Comparison of ENCODE assay signal across 29 mouse cellular contexts in the genomic region with DNA sequence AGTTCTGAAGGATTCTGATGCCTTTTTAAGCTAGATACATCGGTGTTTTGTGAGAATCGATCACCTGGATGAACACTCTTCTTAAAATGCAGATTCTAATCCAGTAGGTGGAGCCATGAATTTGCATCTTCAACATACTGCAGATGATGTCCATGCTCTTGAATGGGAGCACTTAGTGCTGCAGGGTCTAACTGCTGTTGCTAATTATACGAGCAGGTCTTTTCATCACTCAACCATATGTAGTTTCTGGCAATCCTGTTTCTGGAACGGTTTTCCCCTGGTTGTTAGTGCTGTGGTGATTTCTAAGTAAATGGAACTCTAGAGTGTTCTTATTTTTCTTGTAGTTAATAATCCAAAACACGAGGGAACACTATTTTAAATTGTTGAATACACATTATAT.
A peak's percentile ranks its signal among the peaks of the same experiment; 100 is the strongest.
DNase-seq lines count a peak whose midpoint lies in the region; ATAC-seq and TF ChIP-seq lines count a peak whose summit lies in the region.
"Had no signal": no experiment of that assay in that cellular context is flagged by ENCODE, and none has a peak within 500 bp of the region (broad histone marks: within the 10 kb centered on the region; RNA-seq: fewer than 3 reads in every experiment).

No protein-coding gene starts in this region.

- H3K27me3 ChIP-seq in forebrain, embryonic 15.5 days = no peaks in the 10 kb centered on the region
- H3K27me3 ChIP-seq in forebrain, embryonic 10.5 days (ENCODE audit: poor library complexity, severe bottlenecking) = no peaks in the 10 kb centered on the region
- no peaks in the 10 kb centered on the region for H3K27me3 ChIP-seq in forebrain, embryonic 16.5 days (replicated peaks; ENCODE audit: control insufficient read depth, insufficient read depth, low read length)
- H3K27me3 ChIP-seq in heart, adult 2 months (ENCODE audit: control insufficient read depth, insufficient read depth, low read length) = no peaks in the 10 kb centered on the region
- H3K27me3 ChIP-seq: CH12.LX; heart, embryonic 13.5 days; stomach, embryonic 15.5 days had no signal

- H3K9ac ChIP-seq in forebrain, embryonic 15.5 days (replicated peaks) = no peak overlapping the region
- no peak overlapping the region for H3K9ac ChIP-seq in forebrain, embryonic 16.5 days (replicated peaks; ENCODE audit: low read depth, low read length)
- H3K9ac ChIP-seq in heart, adult 2 months (ENCODE audit: low read depth, low read length) = no peak overlapping the region
- H3K9ac ChIP-seq: heart, embryonic 13.5 days; liver, embryonic 14.5 days; stomach, embryonic 15.5 days had no signal

- peak; percentile 39 for TF ChIP-seq CTCF in layer of hippocampus, adult 2 months (conservative IDR thresholded peaks at IDR 0.05)
- TF ChIP-seq CTCF in brain, embryonic 14.5 days (IDR thresholded peaks at IDR 0.05; ENCODE audit: borderline replicate concordance, extremely low read depth, insufficient read depth, insufficient read length) = no peak
- TF ChIP-seq CTCF in heart, adult 2 months (IDR thresholded peaks at IDR 0.05) = no peak

- no peaks in the 10 kb centered on the region for H3K4me1 ChIP-seq in forebrain, embryonic 15.5 days
- no peaks in the 10 kb centered on the region for H3K4me1 ChIP-seq in forebrain, embryonic 10.5 days
- H3K4me1 ChIP-seq in forebrain, embryonic 16.5 days (replicated peaks; ENCODE audit: control insufficient read depth, insufficient read depth, low read length) = 0 out of 2 replicates have a peak, but pooled peaks cover 2% of the 10 kb centered on the region
- H3K4me1 ChIP-seq in heart, adult 2 months (ENCODE audit: control insufficient read depth, insufficient read depth, low read length) = no peaks in the 10 kb centered on the region
- H3K4me1 ChIP-seq: heart, embryonic 13.5 days; stomach, embryonic 15.5 days had no signal

- no peak for DNase-seq in forebrain, embryonic 10.5 days (ENCODE audit: extremely low spot score, low spot score)
- no peak for DNase-seq in layer of hippocampus, adult 2 months (ENCODE audit: low spot score in 2 of 2)
- DNase-seq in layer of hippocampus, adult 8-10 months (ENCODE audit: low spot score in 2 of 2) = no peak
- peak; percentile 78 for DNase-seq in brain, embryonic 14.5 days (ENCODE audit: low read depth)
- DNase-seq in heart, adult 2 months = no peak
- no peak for DNase-seq in ovary, postnatal 10 days (ENCODE audit: low spot score)
- DNase-seq: adrenal gland, adult 8-10 months; B cell, adult 2 months; cerebellum, adult 11 months; cerebellum, adult 9-11 months; heart, postnatal 10 days; kidney, adult 8-10 months; kidney, postnatal 4 days; layer of hippocampus, adult 9-11 months; liver; lung, adult 2 months; lung, postnatal 10 days; right cerebral cortex, postnatal 25 days; thymus, postnatal 14 days had no signal

- intact Hi-C loops in heart, adult 2 months (cut with DNase I) = no loop called here

- H3K27ac ChIP-seq in forebrain, embryonic 15.5 days (replicated peaks) = 0 out of 2 replicates have a peak overlapping the region, but pooled peaks have one; percentile 34
- H3K27ac ChIP-seq in forebrain, embryonic 10.5 days = no peak overlapping the region
- no peak overlapping the region for H3K27ac ChIP-seq in layer of hippocampus, adult 2 months
- no peak overlapping the region for H3K27ac ChIP-seq in forebrain, embryonic 16.5 days (ENCODE audit: low read length)
- no peak overlapping the region for H3K27ac ChIP-seq in heart, adult 2 months
- H3K27ac ChIP-seq: heart, embryonic 13.5 days; kidney, postnatal 0 days; liver, embryonic 14.5 days; macrophage; stomach, embryonic 15.5 days had no signal

- 58% methylated on average over 5 of the region's 5 CpGs for WGBS in forebrain, embryonic 15.5 days
- WGBS in forebrain, embryonic 10.5 days = 81% methylated on average over 5 of the region's 5 CpGs
- 42% methylated on average over 5 of the region's 5 CpGs for WGBS in forebrain, embryonic 16.5 days
- WGBS in heart, adult 2 months = 67% methylated on average over 5 of the region's 5 CpGs

- no peak for TF ChIP-seq EP300 in heart, adult 2 months (IDR thresholded peaks at IDR 0.05; ENCODE audit: insufficient read depth, low read depth, low read length)

- H3K9me3 ChIP-seq in forebrain, embryonic 15.5 days = no peaks in the 10 kb centered on the region
- no peaks in the 10 kb centered on the region for H3K9me3 ChIP-seq in forebrain, embryonic 10.5 days
- no peaks in the 10 kb centered on the region for H3K9me3 ChIP-seq in forebrain, embryonic 16.5 days (ENCODE audit: control insufficient read depth, low read length)
- H3K9me3 ChIP-seq: heart, embryonic 13.5 days; stomach, embryonic 15.5 days had no signal

- H3K79me2 ChIP-seq in heart, adult 2 months (replicated peaks; ENCODE audit: control insufficient read depth, insufficient read depth, low read length) = no peaks in the 10 kb centered on the region

- peak; percentile 76; the same call in 1 of the 2 replicates for ATAC-seq in forebrain, embryonic 15.5 days (replicated peaks)
- peak; percentile 86 for ATAC-seq in forebrain, embryonic 16.5 days
- ATAC-seq: midbrain, embryonic 16.5 days had no signal

- H3K4me2 ChIP-seq in forebrain, embryonic 15.5 days (replicated peaks) = no peak overlapping the region
- no peak overlapping the region for H3K4me2 ChIP-seq in forebrain, embryonic 16.5 days (ENCODE audit: low read length)
- H3K4me2 ChIP-seq: heart, embryonic 13.5 days; stomach, embryonic 15.5 days had no signal

- no peak for TF ChIP-seq POLR2A in brain, embryonic 14.5 days (IDR thresholded peaks at IDR 0.05; ENCODE audit: borderline replicate concordance, extremely low read depth, insufficient read depth, insufficient read length, poor library complexity, severe bottlenecking)
- TF ChIP-seq POLR2A in heart, adult 2 months (IDR thresholded peaks at IDR 0.05; ENCODE audit: insufficient read depth, low read depth, low read length) = no peak

- H3K36me3 ChIP-seq in forebrain, embryonic 15.5 days = no peaks in the 10 kb centered on the region
- no peaks in the 10 kb centered on the region for H3K36me3 ChIP-seq in forebrain, embryonic 10.5 days (replicated peaks)
- no peaks in the 10 kb centered on the region for H3K36me3 ChIP-seq in forebrain, embryonic 16.5 days (ENCODE audit: control insufficient read depth, insufficient read depth)
- H3K36me3 ChIP-seq in heart, adult 2 months (ENCODE audit: control insufficient read depth, insufficient read depth, low read length) = no peaks in the 10 kb centered on the region
- H3K36me3 ChIP-seq: heart, embryonic 13.5 days; stomach, embryonic 15.5 days had no signal

- H3K4me3 ChIP-seq in forebrain, embryonic 15.5 days = no peak overlapping the region
- no peak overlapping the region for H3K4me3 ChIP-seq in forebrain, embryonic 10.5 days
- no peak overlapping the region for H3K4me3 ChIP-seq in layer of hippocampus, adult 2 months
- H3K4me3 ChIP-seq in forebrain, embryonic 16.5 days (replicated peaks; ENCODE audit: low read length) = no peak overlapping the region
- H3K4me3 ChIP-seq in heart, adult 2 months = no peak overlapping the region
- H3K4me3 ChIP-seq: heart, embryonic 13.5 days; myocyte; stomach, embryonic 15.5 days had no signal
